Mouse (Mus musculus) erythroid progenitor cell, adult 5-6 weeks (primary cell): ENCODE measurements around the gene Adamts14. TPM values are rescaled to one million over a fixed set of nuclear protein-coding genes. Genes with fewer than 3 reads are reported as not detected.

Experiments
- ATAC-seq: replicated peaks from 2 replicates; pipeline ENCODE4 v1.8.0; 2016; ENCODE audit warnings: moderate number of reproducible peaks, mild to moderate bottlenecking, moderate TSS enrichment, inconsistent platforms; ENCODE audit not compliant: poor library complexity, low FRiP score, severe bottlenecking
- total RNA-seq, 2 experiments: library from RNA; stranded (forward) in 1 of 2; stranded (reverse) in 1 of 2; fragments of 150-400 nt in 1 of 2; fragments of 186-747, 209-891 nt in 1 of 2; gene quantifications; 2 replicates each; pipeline versions ENCODE4 v1.2.3 to v1.2.4; 2015 to 2017; ENCODE audit warnings: low replicate concordance in 2 of 2

The Adamts14 gene
- total RNA-seq, 2 experiments from 2014 or later: 1.3 TPM; not detected in 1

DNA sequence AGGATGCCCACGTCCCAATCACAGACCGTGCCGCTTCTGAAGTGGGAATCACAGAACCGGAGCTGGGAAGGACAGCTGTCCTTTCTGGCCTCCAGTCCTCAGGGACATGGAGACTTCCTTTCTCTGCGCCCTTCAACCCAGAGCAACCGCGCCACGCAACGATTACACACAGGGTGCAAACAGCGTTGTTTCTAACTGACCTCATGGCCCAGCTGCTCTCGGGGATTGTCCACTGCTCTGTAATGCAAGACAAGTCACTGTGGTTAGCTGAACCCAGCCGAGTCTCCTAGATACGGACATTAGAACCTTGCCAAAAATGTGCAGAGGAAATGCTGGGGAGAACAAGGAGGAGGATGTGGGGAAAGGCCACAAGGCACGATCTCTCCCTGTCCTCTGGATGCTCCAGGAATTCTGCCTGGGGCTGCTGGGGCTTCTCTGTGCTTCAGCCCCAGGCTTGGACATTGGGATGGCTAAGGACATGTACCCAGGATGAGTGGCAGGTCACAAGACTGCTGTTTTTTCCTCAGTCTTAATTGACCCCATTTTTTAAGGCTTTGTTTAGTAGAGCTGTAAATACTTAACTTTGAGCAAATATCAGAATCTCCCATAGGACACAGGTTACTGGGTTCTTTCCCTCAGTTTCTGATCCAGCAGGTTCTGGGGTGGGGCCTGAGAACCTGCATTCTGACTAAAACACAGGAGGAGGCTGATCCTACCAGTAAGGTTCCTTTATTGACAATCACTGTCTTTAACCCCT, 4.9 kb upstream of the Adamts14 start:
- no peak for ATAC-seq

DNA sequence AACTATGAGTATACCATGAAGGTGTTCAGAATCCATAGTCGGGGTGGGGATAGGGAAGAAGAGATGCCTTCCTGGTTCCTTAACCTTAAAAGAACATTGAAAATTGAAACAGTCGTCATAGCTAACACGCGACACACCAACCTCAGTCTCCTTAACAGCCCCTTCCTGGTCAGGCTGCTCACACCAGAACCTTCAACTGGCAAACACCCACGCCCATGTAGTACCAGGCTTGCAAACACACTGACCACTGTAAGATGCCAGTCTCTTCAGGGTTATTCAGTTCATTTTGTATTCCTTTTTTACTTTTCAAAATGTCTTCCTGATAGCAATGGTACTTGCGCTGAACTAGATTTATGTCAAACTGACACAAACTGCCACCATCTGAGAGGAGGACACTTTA, 3.8 kb upstream of the Adamts14 start:
- ATAC-seq: no peak

DNA sequence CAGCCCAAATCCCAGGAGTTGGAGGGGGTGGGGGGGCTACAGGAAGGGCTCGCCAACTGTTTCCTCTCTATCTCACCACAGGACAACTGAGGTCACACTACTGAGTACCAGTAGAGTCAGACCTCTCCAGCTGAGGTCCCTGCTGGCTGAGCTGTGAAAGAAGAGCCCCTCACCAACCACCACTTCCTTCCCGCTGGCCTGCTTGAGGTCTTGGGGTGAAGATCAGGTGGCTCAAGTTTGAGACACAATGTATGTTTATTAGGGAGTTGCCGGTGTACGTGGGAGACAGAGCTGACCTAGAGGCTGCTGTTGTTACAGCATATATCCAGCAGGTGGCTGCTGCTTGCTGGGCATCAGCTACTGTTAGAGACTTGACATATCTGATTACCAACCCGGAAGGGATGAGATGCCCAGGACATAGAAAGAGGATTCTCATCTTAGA, 2.5 kb upstream of the Adamts14 start:
- ATAC-seq: 0 out of 2 replicates have a peak, but pooled peaks have one; percentile 49

DNA sequence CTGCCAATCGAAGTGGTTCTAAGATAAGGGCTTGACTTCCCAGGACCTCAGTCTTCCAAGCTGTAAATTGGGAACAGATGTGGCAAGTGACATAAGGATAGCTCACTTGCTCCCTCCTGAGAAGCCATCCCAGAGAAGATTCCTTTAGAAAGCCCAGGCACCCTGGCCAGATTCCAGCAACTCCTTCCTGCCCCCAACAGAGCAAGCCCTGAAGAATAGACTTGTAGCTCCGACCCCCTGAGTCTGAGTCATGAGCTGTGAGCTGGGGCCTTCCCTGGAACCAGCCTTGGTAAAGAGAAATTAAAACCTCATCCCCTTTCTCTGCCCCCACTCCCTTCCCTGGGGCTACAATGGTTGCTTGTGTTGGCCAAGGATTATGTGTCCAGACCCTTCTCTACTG, 1.3 kb upstream of the Adamts14 start:
- no peak for ATAC-seq

DNA sequence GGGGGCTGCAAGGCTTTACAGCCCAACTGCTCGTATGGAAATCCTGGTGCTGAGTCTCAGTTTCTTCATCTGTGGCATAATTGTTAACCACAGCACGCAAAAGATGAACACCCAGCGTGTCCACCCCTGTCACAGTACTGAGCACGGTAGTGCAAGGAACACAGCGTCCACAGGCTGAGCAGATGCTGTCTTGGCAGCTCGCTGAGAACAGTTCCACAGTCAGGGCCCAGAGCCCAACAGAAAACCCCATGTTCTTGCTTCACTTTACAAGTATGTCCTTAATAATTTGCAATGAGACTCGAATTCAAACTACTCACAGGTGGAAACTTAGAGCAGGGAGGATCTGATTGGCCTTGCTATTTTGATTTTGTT, 592 bp upstream of the Adamts14 start:
- ATAC-seq: no peak

DNA sequence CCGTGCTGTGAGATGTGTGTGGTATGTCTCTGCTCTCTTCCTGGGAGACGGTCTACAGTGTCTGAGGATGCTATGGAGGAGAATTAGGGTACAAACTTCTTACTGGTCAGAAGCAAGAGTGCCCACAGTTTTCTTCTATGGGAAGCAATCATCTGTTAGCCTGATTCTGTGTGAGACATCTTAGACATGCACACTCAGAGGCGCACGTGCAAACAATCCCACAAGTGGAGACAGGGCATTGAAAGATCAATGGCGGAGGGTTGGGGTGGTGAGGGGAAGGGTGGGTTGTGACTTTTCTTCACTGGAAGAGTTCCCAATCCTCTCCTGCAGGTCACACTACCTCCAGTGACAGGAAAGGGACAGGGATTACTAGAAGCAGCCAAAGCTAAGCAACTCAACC, 607 bp downstream of the Adamts14 start:
- no peak for ATAC-seq

DNA sequence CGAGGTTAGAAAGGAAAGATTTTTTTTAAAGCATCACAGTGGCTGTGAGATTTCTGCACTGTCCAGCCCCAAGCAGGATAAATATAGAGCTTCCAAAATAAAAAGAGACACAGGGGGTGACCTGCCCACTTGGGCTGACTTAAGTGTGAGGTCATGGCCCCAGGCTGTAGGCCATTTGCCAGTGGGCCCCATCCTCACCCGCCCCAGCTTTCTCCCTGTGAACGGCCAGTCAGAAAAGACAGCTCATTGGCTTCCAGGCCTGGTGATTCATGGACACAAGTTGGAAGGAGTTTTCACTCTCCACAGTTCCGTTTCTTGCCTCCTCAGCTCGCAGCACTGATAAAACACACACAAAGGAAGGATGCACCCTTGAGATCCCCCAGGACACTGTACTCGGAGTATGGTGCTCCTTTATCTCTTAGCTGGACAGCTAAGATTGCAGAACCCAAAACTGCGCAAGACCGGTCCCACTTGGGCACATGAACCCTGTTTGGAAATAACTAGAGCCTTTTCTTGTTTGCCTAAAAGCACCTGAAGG, 1.1 kb downstream of the Adamts14 start:
- no peak for ATAC-seq

DNA sequence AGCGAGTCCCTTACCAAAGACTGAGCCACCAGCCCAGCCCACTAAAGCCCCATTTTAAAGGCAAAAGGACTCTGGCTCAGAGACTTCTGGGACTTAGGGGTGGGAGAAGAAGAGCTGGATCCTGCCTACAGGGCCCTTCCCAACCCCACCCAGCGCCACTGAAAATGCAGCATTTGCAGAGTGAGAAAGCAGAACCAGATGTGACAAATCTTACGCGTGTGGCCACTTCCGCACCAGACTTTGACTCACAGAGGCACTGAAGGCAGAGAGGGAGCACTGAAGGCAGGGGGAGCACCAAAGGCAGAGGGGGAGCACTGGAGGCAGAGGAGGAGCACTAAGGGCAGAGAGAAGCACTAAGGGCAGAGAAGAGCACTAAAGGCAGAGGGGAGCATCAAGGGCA, 5.9 kb downstream of the Adamts14 start:
- ATAC-seq: no peak

DNA sequence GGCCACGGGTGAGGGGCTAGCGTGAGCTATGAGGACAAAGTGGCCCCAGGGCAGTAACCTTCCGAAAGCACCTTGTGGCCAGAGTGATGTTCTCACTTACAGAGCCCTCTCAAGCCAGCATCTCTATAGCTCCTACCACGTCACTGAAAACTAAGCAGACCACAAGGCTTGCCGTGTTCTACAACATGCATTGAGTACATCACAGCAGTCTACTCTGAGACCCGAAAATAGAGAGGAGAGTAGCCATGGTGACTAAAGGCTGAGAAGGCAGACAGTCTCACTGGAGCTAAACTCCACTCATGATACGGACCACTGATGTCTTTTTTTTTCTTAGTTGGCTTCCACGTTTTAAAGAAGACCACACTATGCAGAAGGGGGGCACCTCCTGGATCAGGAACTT, 9.6 kb downstream of the Adamts14 start:
- ATAC-seq: no peak

DNA sequence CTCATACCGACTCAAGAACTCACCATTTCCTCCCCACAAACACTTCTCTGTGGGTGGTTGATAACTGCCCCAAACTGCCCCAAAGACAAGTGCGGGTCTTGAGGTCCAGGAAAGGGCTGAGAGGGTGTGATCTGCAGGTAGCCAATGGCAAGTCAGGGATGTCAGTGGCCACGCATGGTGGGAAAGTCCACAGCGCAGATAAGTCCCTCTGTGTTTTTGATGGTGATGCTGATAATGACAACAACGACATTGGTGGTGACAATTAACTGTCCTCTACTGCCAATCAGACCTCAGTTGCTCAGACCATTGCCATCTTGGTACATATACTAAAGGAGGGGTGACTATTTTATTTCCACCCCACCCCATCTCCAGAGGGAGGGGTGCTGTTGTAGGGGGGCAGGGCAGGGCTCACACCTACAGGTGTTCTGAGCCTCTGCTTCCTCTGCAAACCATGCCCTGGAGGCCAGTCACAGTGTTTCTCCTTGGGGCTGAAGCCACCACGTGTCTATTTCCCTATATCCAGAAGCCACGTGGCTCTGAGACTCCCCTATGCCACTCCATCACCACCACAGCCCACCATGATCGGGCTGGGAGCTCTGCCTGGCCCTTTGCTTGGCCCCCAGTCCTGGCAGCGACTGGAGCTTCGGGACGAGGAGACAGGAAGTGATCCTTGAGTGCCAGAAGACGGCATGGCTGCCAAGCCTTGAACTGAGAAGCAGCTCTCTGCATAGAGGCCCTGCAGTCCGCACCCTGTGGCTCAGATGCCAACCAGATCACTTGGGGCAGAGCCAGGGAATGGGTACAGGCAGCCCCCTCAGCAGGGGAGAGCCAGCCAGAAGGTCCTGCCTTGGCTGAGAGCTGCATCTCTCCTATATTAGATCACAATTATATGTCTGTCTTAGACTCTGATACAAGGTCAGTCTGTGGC, 11.7 kb downstream of the Adamts14 start:
- no peak for ATAC-seq

DNA sequence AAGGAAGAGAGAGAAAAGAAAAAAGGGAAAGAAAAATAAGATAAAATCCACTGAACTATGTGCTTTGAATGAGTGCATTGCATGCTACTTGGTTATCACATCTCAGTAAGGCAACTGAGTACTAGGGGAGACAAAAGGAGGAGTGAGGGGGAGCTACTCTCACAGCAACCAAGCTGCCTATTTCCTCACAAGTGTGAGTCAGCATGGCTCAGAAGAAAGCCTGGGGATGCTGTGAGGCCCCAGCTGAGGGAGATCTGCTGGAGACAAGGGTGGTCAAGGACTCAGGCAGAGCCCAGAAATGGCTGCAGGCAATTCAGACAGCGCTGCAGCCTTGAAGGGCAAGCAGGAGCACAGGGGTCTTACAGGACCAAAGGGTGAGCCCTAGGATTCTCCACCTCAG, 15.1 kb downstream of the Adamts14 start:
- no peak for ATAC-seq

DNA sequence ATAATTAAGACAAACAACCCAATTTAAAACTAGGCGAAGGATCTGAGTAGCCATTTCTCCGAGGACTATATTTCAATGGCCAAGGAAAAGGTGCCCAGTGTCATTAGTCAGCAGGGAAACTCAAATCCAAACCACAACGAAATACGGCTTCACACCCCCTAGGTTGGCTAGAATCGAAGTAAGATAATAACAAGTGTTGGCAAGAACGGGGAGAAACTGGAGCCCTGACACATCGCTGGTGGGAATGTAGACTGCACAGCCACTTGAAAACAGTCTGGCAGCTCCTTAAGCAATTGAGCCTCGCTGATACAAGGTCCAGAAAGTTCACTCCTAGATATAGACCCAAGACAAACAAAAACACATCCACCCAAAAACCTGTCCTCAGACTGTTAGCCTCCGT, 16.6 kb downstream of the Adamts14 start:
- no peak for ATAC-seq

DNA sequence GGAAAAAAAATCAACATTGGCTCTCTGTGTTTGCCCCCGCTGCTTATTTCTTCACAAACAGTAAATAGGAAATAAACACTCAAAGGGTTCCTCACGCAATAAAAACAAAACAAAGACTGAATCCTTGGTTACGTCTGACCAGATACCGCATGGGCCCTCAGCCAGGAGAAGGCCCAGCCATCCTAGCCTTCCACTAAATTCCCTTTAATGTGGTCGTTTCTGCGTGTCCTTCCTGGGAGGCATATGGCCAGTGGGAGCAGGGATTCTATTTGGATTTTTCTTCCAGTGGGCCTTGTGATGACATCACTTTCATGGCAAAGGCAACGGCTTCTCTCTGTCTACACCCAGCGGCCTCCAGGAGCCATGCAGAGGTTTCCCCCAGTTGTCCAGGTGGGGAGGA, 18.0 kb downstream of the Adamts14 start:
- ATAC-seq: no peak

DNA sequence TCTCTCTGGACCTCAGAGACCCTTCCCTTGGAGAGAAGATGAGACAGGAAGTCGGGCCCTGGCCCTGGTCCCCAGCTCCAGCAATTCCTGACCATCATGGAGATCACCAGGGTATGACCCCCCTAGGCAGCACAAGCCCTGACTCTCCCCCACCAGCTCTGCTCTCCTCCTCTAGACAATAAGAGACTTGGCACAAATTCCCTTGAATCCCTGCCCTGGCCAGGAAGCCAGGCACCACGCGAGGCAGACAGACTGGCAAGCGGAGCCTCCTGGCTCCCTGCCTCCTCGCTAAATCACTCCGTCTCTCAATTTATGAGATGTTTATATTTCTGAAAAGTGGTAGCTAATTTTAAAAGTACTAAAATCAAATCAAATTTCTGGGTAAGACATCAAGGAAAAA, 18.5 kb downstream of the Adamts14 start:
- no peak for ATAC-seq

DNA sequence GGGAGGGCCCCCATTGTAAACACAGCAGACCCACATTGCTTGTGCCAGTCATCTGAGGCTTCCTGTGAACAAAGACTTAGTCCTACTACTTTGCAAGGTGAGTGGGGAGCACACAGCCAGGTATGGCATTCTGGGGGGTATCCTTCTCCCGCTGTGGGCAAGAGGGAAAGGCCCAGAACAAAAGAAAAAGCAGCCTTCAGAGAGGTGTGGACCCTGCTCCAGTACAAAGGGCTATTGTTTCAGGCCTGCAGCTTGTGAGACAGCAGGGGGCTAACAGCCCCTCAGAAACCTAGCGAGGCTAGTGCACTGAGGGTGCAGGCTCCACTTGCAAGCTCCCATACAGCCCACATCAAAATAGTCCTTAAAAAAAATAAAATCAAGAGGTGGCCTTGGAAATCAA, 23.3 kb downstream of the Adamts14 start:
- ATAC-seq: no peak

DNA sequence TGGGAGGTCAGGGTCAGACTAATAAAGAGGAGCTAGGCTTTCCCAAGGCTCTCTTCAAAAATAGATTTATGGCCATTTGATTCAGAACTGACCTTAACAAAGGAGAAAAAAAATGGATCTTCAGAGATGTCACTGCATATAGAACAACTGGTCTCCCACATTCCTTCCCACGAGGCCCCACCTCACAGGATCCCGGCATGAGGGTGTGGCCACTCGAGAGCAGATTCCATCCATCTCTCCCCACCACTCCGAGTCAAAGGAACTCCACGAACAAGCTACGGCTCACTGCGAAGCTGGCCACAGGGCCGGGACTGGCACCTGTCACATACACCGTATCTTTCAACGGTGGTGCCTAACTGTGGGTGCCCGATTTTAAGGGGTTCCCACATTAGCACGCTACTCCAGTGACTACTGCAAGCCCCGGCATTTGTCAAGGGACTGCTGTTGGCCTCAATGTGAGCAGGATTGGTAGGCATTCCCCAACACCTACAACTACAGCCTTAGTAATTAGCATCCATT, 24.6 kb downstream of the Adamts14 start:
- no peak for ATAC-seq

DNA sequence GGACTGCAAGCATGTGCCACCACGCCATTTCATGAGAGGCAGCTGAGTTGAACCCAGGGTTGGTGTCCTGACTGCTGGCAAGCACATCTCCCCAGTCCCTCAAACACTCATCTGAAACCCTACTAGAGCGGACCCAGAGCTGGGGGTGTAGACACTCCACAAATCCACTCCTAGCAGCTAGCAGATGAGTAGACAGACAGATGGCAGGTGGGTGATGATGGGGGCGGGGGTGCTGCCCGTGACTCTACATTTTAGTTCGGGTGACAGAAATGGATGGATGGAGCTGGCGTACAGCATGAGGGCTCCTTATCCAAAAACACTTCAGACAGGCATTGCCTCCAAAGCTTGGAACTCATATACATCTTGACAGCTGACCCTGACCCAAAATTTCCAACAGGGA, 26.9 kb downstream of the Adamts14 start:
- no peak for ATAC-seq

DNA sequence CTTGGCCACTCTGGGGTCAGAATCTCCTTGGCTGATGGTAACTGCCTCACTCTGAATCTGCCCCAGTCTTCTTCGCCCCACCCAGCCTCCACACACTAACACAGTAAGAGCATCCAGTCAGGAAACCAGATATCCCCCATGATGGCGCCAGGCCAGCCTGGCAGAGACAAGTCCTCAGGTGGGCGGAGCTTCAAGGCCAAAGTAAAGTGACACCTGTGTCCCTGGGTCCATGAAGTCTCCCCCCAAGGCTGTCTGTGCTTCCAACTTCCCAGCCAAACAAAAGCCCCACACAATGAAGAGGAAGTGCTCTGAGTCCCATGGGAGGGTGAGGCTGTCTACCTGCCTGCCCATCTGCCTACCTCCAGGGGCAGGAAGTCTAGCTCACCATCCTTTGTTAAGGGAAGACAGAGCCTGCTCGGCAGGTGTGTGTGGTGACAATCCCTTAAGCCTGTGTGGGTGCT, 31.2 kb downstream of the Adamts14 start:
- no peak for ATAC-seq

DNA sequence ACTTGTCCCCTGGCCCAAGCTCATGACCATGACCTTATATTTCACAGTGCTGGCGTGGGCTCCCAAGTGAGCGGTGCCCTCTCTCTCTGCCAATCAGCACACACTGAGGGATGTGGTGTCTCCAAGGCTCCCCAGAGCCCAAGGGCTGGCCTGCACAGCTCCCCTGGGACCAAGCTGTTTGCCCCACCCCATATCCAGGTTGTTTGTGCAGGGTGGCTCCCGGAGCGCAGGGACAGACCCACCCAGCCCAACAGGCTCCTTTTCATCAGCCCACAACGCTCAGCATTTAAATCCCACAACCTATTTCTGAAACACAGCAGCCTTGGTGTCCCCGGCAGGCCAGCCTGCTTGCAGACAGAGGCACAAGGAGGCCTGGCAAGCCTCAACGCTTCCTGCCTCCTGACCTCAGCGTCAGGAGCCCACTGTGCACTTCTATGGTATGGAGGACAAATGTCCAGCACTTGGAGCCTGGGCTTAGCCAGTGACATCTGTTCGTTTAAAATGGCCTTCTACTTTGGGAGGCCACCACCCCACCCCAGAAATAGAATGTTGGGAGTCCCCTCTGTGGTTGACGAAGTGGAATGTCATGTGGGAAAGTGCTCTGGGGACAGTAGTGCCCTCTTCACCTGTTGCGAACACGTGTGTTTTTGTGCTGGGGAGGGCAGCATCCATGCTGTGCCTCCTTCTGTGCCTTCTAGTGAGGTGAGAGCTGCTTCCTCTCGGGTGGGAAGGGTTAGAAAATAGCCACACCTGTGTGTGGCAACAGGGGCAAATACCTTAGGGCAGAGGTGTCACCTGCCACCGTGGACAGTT, 32.9 kb downstream of the Adamts14 start:
- ATAC-seq: no peak

DNA sequence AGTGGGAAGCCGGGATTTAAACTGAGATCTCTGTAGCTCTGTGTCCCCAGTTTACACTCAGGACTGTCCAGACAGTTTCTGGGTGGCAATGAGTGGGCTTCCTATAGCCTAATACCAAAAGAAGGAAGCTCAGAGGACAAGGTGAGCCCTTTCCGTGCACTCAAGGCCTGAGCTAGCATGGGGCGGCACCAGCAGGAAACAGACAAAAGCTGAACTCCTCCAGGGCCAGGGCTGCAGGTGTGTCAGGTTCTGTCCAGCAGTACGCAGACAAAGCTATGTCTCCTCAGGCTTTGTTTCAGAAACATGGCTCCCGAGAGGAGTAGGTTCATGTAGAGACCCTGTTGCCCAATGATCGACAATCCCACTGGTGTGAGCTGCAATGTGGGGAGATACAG, 35.9 kb downstream of the Adamts14 start:
- no peak for ATAC-seq
